Comparison of ENCODE assay signal across 9 mouse cellular contexts in genomic region chr7:30099297-30099696, GRCm38 (mm10). TPM values are rescaled to one million over a fixed set of nuclear protein-coding genes. Genes with fewer than 3 reads are reported as not detected.
DNase-seq lines count a peak whose midpoint lies in the region; ATAC-seq and TF ChIP-seq lines count a peak whose summit lies in the region.
"Had no signal": no experiment of that assay in that cellular context is flagged by ENCODE, and none has a peak within 500 bp of the region (broad histone marks: within the 10 kb centered on the region; RNA-seq: fewer than 3 reads in every experiment).

No protein-coding gene starts in this region.

- WGBS in lung, postnatal 0 days = 80% methylated on average over 13 of the region's 13 CpGs
- WGBS in liver, embryonic 12.5 days (ENCODE audit: insufficient replicate concordance) = 80% methylated on average over 13 of the region's 13 CpGs

- peak; percentile 11 to 29 for DNase-seq in lung, postnatal 4 days
- DNase-seq in lung, postnatal 0 days (ENCODE audit: low spot score) = no peak
- peak; percentile 85 for DNase-seq in cerebellum, adult 9-10 months
- peak; percentile 81 to 82 for DNase-seq in layer of hippocampus, postnatal 36 days
- peak; percentile 58 for DNase-seq in thymus, postnatal 0 days (ENCODE audit: low spot score)

- no peak for TF ChIP-seq EP300 in lung, postnatal 0 days (IDR thresholded peaks at IDR 0.05)

- H3K4me3 ChIP-seq in lung, postnatal 0 days (ENCODE audit: low read depth, low read length) = no peak overlapping the region
- no peak overlapping the region for H3K4me3 ChIP-seq in liver, embryonic 12.5 days
- H3K4me3 ChIP-seq: embryonic facial prominence, embryonic 12.5 days; limb, embryonic 12.5 days had no signal

- TF ChIP-seq CTCF in lung, postnatal 0 days (IDR thresholded peaks at IDR 0.05) = no peak

- no peak overlapping the region for H3K9ac ChIP-seq in lung, postnatal 0 days (replicated peaks; ENCODE audit: low read depth)
- H3K9ac ChIP-seq in liver, embryonic 12.5 days = no peak overlapping the region
- H3K9ac ChIP-seq: embryonic facial prominence, embryonic 12.5 days; limb, embryonic 12.5 days had no signal

- no peak for ATAC-seq in lung, postnatal 0 days
- no peak for ATAC-seq in liver, embryonic 12.5 days
- no peak for ATAC-seq in megakaryocyte progenitor cell, adult 5-6 weeks (replicated peaks; ENCODE audit: poor library complexity)

- peaks cover 18% of the 10 kb centered on the region for H3K36me3 ChIP-seq in lung, postnatal 0 days (ENCODE audit: insufficient read depth, low read length)
- peaks cover 44% of the 10 kb centered on the region for H3K36me3 ChIP-seq in liver, embryonic 12.5 days

- H3K4me2 ChIP-seq in lung, postnatal 0 days (replicated peaks; ENCODE audit: low read depth, low read length) = no peak overlapping the region
- H3K4me2 ChIP-seq in liver, embryonic 12.5 days = no peak overlapping the region
- H3K4me2 ChIP-seq: embryonic facial prominence, embryonic 12.5 days; limb, embryonic 12.5 days had no signal

- no peaks in the 10 kb centered on the region for H3K4me1 ChIP-seq in lung, postnatal 0 days (ENCODE audit: insufficient read depth, low read depth, low read length)
- peaks cover 26% of the 10 kb centered on the region for H3K4me1 ChIP-seq in liver, embryonic 12.5 days

- no peak overlapping the region for H3K27ac ChIP-seq in lung, postnatal 0 days (ENCODE audit: low read length)
- H3K27ac ChIP-seq in liver, embryonic 12.5 days = no peak overlapping the region
- H3K27ac ChIP-seq: embryonic facial prominence, embryonic 12.5 days; limb, embryonic 12.5 days had no signal

- H3K27me3 ChIP-seq in lung, postnatal 0 days (replicated peaks; ENCODE audit: insufficient read depth, low read length) = no peaks in the 10 kb centered on the region
- no peaks in the 10 kb centered on the region for H3K27me3 ChIP-seq in liver, embryonic 12.5 days (replicated peaks)
- H3K27me3 ChIP-seq: embryonic facial prominence, embryonic 12.5 days; limb, embryonic 12.5 days had no signal

- H3K9me3 ChIP-seq in lung, postnatal 0 days (ENCODE audit: low read length) = peaks cover 9% of the 10 kb centered on the region; the same call in 1 of the 2 replicates
- peaks cover 7% of the 10 kb centered on the region for H3K9me3 ChIP-seq in liver, embryonic 12.5 days (replicated peaks)

RNA-seq across cellular contexts. Expression of gene Zfp260, which starts 4.7 kb away (rescaled TPM):
- 58.4 and 61.0 TPM in 2 replicates for polyA plus RNA-seq in lung, postnatal 0 days (2015; fragmentation: Nextera tagmentation; extraction: Ambion mirVana)
- total RNA-seq in layer of hippocampus, postnatal 36 days (2021) = 10 to 100 TPM; 76.8 to 83.7 TPM
- 59.0 and 59.7 TPM in 2 replicates for polyA plus RNA-seq in thymus, postnatal 0 days (2015; fragmentation: Nextera tagmentation; extraction: Ambion mirVana)
- 22.6 and 24.3 TPM in 2 replicates for polyA plus RNA-seq in liver, embryonic 12.5 days (2016; fragmentation: Nextera tagmentation; extraction: Ambion mirVana)
- total RNA-seq in megakaryocyte progenitor cell, adult 5-6 weeks (2015) = 33.1 and 34.6 TPM in 2 replicates
- 26.4 and 35.4 TPM in 2 replicates for total RNA-seq in megakaryocyte progenitor cell, adult 5-6 weeks (2017)

RNA-seq across cellular contexts. Expression of gene Zfp566, which starts 9.0 kb away (rescaled TPM):
- 4.8 and 5.2 TPM in 2 replicates for polyA plus RNA-seq in lung, postnatal 0 days (2015; fragmentation: Nextera tagmentation; extraction: Ambion mirVana)
- 1 to 10 TPM; 6.4 to 8.0 TPM for total RNA-seq in layer of hippocampus, postnatal 36 days (2021)
- polyA plus RNA-seq in thymus, postnatal 0 days (2015; fragmentation: Nextera tagmentation; extraction: Ambion mirVana) = 9.2 and 10.6 TPM in 2 replicates
- polyA plus RNA-seq in liver, embryonic 12.5 days (2016; fragmentation: Nextera tagmentation; extraction: Ambion mirVana) = 3.0 and 3.3 TPM in 2 replicates
- 9.2 and 11.8 TPM in 2 replicates for total RNA-seq in megakaryocyte progenitor cell, adult 5-6 weeks (2015)
- 4.2 and 5.5 TPM in 2 replicates for total RNA-seq in megakaryocyte progenitor cell, adult 5-6 weeks (2017)

RNA-seq across cellular contexts. Expression of gene Gm26920, which starts 9.1 kb away (rescaled TPM):
- 0.07 TPM in 1 of 2 replicates, not detected in the other for polyA plus RNA-seq in lung, postnatal 0 days (2015; fragmentation: Nextera tagmentation; extraction: Ambion mirVana)
- under 1 TPM in 1 of 2 experiments, not detected in 1; 0.97 TPM for total RNA-seq in layer of hippocampus, postnatal 36 days (2021)
- 1.3 and 1.4 TPM in 2 replicates for polyA plus RNA-seq in thymus, postnatal 0 days (2015; fragmentation: Nextera tagmentation; extraction: Ambion mirVana)
- polyA plus RNA-seq in liver, embryonic 12.5 days (2016; fragmentation: Nextera tagmentation; extraction: Ambion mirVana) = 0.41 and 0.99 TPM in 2 replicates
- not detected in 2 replicates for total RNA-seq in megakaryocyte progenitor cell, adult 5-6 weeks (2015)
- total RNA-seq in megakaryocyte progenitor cell, adult 5-6 weeks (2017) = not detected in 2 replicates

RNA-seq across cellular contexts. Expression of gene Zfp382, which starts 22.4 kb away (rescaled TPM):
- 3.5 and 3.7 TPM in 2 replicates for polyA plus RNA-seq in lung, postnatal 0 days (2015; fragmentation: Nextera tagmentation; extraction: Ambion mirVana)
- total RNA-seq in layer of hippocampus, postnatal 36 days (2021) = 10 to 100 TPM; 31.8 to 35.0 TPM
- polyA plus RNA-seq in thymus, postnatal 0 days (2015; fragmentation: Nextera tagmentation; extraction: Ambion mirVana) = 10.9 and 13.6 TPM in 2 replicates
- 2.5 and 3.0 TPM in 2 replicates for polyA plus RNA-seq in liver, embryonic 12.5 days (2016; fragmentation: Nextera tagmentation; extraction: Ambion mirVana)
- total RNA-seq in megakaryocyte progenitor cell, adult 5-6 weeks (2015) = 2.7 and 4.2 TPM in 2 replicates
- 7.1 and 8.2 TPM in 2 replicates for total RNA-seq in megakaryocyte progenitor cell, adult 5-6 weeks (2017)

RNA-seq across cellular contexts. Expression of gene Zfp82, which starts 26.6 kb away (rescaled TPM):
- polyA plus RNA-seq in lung, postnatal 0 days (2015; fragmentation: Nextera tagmentation; extraction: Ambion mirVana) = 3.8 and 4.0 TPM in 2 replicates
- total RNA-seq in layer of hippocampus, postnatal 36 days (2021) = 1 to 10 TPM; 3.7 to 4.2 TPM
- 6.8 and 7.1 TPM in 2 replicates for polyA plus RNA-seq in thymus, postnatal 0 days (2015; fragmentation: Nextera tagmentation; extraction: Ambion mirVana)
- polyA plus RNA-seq in liver, embryonic 12.5 days (2016; fragmentation: Nextera tagmentation; extraction: Ambion mirVana) = 1.8 and 2.0 TPM in 2 replicates
- 4.4 and 4.9 TPM in 2 replicates for total RNA-seq in megakaryocyte progenitor cell, adult 5-6 weeks (2015)
- 3.4 and 4.9 TPM in 2 replicates for total RNA-seq in megakaryocyte progenitor cell, adult 5-6 weeks (2017)
